Mouse (Mus musculus) layer of hippocampus, adult 9-10 months (tissue): ENCODE data around the gene Hmox2.
"Not testable (repeated sequence)": the region's sequence is repeated elsewhere in the genome, so short reads cannot be mapped to it uniquely, and the experiment has no call there.

Experiments used
- DNase-seq: peaks from one replicate; pipeline ENCODE4 v3.0.0; 2022; ENCODE audit warnings: low spot score

Hmox2 gene

GRCm38 (mm10) chr16:4725266-4725665 lies 895 bp upstream of the Hmox2 start:
- no peak for DNase-seq

- no peak for DNase-seq
Observed at GRCm38 (mm10) chr16:4726528-4727128, 467 bp downstream of the Hmox2 start.

DNA sequence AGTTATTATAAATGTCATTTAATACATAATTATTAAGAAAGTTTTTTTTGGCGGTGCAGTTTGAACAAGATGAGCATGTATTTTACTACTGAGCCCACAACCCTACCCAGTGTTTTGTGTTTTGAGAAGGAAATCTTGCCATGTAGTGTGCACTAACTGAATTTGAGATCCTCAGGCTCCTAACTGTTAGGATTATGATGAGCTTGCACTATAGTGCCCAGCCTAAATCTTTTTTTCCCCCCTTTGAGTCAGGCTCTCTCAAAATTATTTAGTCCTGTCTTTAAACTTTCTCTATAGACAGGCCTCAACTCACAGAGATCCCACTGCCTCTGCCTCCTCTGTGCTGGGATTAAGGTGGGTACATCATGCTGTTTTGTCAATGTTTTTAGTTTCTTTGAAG lies 1.4 kb downstream of the Hmox2 start:
- no peak for DNase-seq

DNA sequence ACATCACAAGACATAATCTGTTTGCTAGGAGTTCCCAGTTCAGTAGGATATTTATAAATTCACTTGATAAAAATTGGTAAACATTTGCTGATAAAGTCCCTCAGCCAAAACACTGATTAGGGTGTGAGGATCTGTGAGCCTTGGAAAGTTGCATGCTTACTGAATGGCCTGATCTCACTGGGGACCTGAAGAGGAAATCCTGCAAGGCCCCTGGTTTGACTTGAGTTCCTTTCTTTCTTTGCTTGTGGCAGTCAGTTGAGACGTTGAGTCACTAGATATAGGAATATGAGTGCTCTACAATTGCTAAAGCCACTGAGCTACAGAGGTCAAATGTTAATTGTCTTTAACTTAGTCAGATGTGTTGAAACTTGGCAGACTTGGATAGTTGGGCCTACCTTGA lies 1.8 kb downstream of the Hmox2 start:
- DNase-seq = no peak

- DNase-seq = no peak
Observed at GRCm38 (mm10) chr16:4730776-4731358, 4.7 kb downstream of the Hmox2 start.

DNA sequence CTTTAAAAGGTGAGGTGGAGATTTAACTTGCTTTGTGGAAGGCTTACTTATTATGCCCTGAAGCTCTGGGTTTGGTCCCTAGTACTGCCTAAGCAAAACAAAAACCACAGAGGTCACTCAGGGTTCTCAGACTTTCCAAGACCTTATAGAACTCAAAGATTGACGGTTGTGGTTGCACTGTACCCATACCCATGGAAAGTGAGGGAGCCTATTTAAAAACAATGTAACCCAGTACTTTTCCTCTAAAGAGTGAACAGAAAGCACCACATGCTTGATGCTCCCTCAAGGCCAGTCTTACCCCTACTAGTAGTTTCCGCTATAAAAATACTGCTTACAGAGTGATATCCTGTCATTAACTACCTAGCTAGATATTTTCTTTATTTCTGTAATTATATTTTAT lies 10.1 kb downstream of the Hmox2 start:
- no peak for DNase-seq

GRCm38 (mm10) chr16:4739994-4740393 lies 13.8 kb downstream of the Hmox2 start:
- no peak for DNase-seq

DNA sequence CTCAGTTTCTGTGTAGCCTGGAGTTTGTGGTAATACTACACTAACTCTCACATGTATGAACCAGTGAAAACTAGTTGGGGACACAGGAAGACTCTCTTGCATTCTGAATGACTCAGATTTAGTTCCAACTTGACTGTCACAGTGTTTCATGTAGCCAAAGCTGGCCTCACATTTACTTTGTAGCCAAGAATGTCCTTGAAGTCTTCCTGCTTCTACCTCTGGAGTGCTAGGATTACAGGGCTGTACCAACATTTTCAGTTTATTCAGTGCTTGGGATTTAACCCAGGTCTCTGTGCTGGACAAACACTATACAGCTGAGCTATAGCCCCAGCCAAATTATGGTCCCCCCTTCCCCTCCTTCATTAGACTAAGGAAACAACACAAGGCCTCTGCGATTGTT lies 16.0 kb downstream of the Hmox2 start:
- DNase-seq = no peak

DNA sequence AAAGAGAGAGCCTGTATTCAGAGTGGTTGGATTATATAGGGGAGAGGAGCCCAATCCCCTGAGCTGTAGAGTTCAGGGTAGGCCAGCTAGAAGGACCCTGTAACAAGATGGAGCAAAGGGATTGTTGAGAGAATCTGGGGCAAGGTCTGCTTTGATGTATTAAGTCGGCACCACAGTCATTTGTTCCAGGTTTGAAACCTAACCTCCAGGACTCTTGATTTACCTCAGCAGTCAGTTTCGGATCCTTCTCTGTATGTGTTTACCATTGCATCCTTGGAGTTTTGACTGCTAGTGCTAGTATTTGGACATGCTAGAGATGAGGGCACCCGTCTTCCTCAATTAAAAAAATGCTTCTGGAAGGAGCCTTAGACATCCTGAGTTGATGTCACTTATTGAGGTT lies 26.0 kb downstream of the Hmox2 start:
- no peak for DNase-seq

GRCm38 (mm10) chr16:4754045-4754444 lies 27.9 kb downstream of the Hmox2 start:
- DNase-seq = no peak

- not testable (repeated sequence) for DNase-seq
Observed at GRCm38 (mm10) chr16:4756660-4757335, 30.6 kb downstream of the Hmox2 start.

- no peak for DNase-seq
Observed at GRCm38 (mm10) chr16:4762437-4762836, 36.3 kb downstream of the Hmox2 start.

DNA sequence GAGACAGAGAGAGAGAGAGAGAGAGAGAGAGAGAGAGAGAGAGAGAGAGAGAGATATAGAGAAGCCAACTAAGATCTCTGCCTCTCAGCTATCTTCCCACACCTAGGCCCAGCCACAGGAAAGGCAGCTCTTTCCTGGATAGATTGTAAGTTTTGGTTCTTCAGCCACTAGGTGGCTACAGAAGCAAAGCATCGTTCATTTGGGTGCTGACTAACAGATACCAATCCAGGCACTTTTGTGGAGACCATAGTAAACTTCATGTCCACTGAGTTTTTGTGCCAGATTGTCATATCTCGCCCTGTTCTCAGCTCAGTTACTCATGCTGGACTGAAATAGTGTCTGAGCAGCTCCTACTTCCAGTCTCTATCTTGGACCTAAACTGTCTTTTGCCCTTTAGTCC lies 37.1 kb downstream of the Hmox2 start:
- peak; percentile 53 for DNase-seq

GRCm38 (mm10) chr16:4765852-4766251 lies 39.7 kb downstream of the Hmox2 start:
- no peak for DNase-seq

- DNase-seq = no peak
Observed at GRCm38 (mm10) chr16:4767012-4767790, 41.0 kb downstream of the Hmox2 start.

- DNase-seq = no peak
Observed at GRCm38 (mm10) chr16:4768719-4769118, 42.6 kb downstream of the Hmox2 start.

- DNase-seq = no peak
Observed at GRCm38 (mm10) chr16:4773289-4773970, 47.3 kb downstream of the Hmox2 start.

- DNase-seq = no peak
Observed at GRCm38 (mm10) chr16:4777171-4777904, 51.2 kb downstream of the Hmox2 start.

DNA sequence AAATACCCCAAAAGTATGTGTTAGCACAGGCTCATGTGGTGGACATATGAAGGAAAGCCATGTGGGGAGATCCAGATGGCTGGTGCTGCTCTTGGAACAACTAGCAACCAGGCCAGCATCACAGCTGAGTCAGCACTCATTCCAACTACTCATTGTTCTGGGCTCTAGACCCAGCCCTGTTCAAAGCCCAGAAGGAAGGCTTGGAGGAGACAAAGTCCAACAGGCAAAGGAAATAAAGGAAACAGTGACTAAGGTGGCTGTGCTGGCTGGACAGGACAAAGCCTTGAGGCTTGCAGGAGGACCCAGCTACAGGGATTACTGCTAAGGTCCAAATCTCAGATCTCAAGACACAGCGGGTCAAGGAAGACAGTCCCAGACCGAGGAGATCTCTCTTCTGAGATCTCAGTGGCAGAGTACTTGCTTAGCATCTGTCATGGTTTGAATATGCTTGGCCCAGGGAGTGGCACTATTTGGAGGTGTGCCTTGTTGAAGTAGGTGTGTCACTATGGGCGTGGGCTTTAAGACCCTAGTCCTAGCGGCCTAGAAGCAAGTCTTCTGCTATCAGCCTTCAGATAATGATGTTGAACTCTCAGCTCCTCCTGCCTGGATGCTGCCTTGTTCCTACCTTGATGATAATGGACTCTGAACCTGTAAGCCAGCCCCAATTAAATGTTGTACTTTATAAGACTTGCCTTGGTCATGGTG lies 51.9 kb downstream of the Hmox2 start:
- no peak for DNase-seq

- DNase-seq = no peak
Observed at GRCm38 (mm10) chr16:4778940-4779339, 52.8 kb downstream of the Hmox2 start.
